Mouse (Mus musculus) midbrain, embryonic 14.5 days (tissue): ENCODE data around the gene Sbf2. TPM values are rescaled to one million over a fixed set of nuclear protein-coding genes. Genes with fewer than 3 reads are reported as not detected.

Experiments
- ATAC-seq: fragments of 200-750 bp; cut with Nextera tagmentation; 2 replicates; pipeline ENCODE4 v1.8.0; 2017; ENCODE audit warnings: moderate number of reproducible peaks, moderate library complexity; ENCODE audit not compliant: low FRiP score, low TSS enrichment
- DNase-seq: peaks from one replicate; pipeline ENCODE4 v3.0.0-alpha.2; 2015
- H3K27ac ChIP-seq: fragments of 300-500 bp; sonication (generic); replicated peaks from 2 replicates; pipeline ENCODE4 v1.5.1; 2014; ENCODE audit warnings: mild to moderate bottlenecking, low read depth, low read length, moderate library complexity
- H3K27me3 ChIP-seq: fragments of 300-500 bp; sonication (generic); 2 replicates; pipeline ENCODE4 v1.6.1; 2014; ENCODE audit warnings: low read length, control low read depth, mixed read lengths; ENCODE audit not compliant: control insufficient read depth, insufficient read depth
- H3K36me3 ChIP-seq: fragments of 300-500 bp; sonication (generic); 2 replicates; pipeline ENCODE4 v1.6.1; 2014; ENCODE audit warnings: low read length, control low read depth; ENCODE audit not compliant: control insufficient read depth, insufficient read depth
- H3K4me1 ChIP-seq: fragments of 300-500 bp; sonication (generic); 2 replicates; pipeline ENCODE4 v1.6.1; 2014; ENCODE audit warnings: mild to moderate bottlenecking, antibody characterized with exemption, low read length, control low read depth; ENCODE audit not compliant: control insufficient read depth, insufficient read depth
- H3K4me2 ChIP-seq: fragments of 300-500 bp; sonication (generic); 2 replicates; pipeline ENCODE4 v1.6.1; 2014; ENCODE audit warnings: mild to moderate bottlenecking, low read length, moderate library complexity
- H3K4me3 ChIP-seq: fragments of 300-500 bp; sonication (generic); replicated peaks from 2 replicates; pipeline ENCODE4 v1.5.1; 2014; ENCODE audit warnings: low read depth, low read length
- H3K9ac ChIP-seq: fragments of 300-500 bp; sonication (generic); replicated peaks from 2 replicates; pipeline ENCODE4 v1.6.1; 2014; ENCODE audit warnings: mild to moderate bottlenecking, low read length, moderate library complexity
- H3K9me3 ChIP-seq: fragments of 300-500 bp; sonication (generic); 2 replicates; pipeline ENCODE4 v1.6.1; 2016; ENCODE audit warnings: low read length, control low read depth, mixed read lengths; ENCODE audit not compliant: control insufficient read depth
- WGBS: fragments of 180-500 bp; shearing (Covaris S2); extraction: QIAGEN DNeasy Blood & Tissue Kit; methylation state at CpG from one replicate; pipeline ENCODE4 v1.1.7; 2014; 5-methylcytosine and 5-hydroxymethylcytosine counted together
- polyA plus RNA-seq: library from polyadenylated mRNA; unstranded; fragments of >200 nt; fragmentation: Nextera tagmentation; extraction: Ambion mirVana; gene quantifications from 2 replicates; pipeline ENCODE4 v1.2.1, GENCODE M21; 2014

Gene Sbf2
- polyA plus RNA-seq, 1 experiment from 2014 or later, result 73.5 TPM

DNA sequence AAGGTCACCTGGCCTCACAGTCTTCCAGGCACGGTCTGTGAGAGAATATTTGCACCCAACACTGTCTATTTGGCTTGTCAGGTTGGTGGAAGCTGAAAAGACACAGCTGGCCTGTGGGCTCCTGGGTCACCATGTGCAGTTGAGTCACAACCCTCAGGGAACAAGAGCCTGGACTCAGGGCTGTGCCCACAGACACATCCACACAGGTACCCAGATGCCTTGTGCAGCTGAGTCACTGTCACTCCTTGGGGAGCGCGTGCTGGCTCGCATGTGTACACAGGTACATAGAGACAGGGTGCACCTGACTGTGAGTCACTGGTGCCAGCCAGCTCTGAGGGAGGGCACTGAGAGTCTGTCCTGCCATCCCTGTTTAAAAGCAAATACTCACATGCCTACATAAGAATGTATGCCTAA is 326.5 kb downstream of the Sbf2 start:
- Histone ChIP-seq H3K27me3 (no peaks in the 10 kb centered on the region), H3K4me2 (no peak overlapping the region), H3K4me3 (no peak overlapping the region), H3K27ac (no peak overlapping the region), H3K4me1 (no peaks in the 10 kb centered on the region), H3K9ac (no peak overlapping the region), H3K36me3 (no peaks in the 10 kb centered on the region), H3K9me3 (no peaks in the 10 kb centered on the region)
- 91% methylated on average over 4 of the region's 4 CpGs for WGBS
- DNase-seq, result no peak
- no peak for ATAC-seq

GRCm38 (mm10) chr7:110287476-110288071 is 327.1 kb downstream of the Sbf2 start:
- Histone ChIP-seq H3K4me1 (no peaks in the 10 kb centered on the region), H3K4me2 (no peak overlapping the region), H3K4me3 (no peak overlapping the region), H3K9me3 (no peaks in the 10 kb centered on the region), H3K27ac (no peak overlapping the region), H3K36me3 (no peaks in the 10 kb centered on the region), H3K9ac (no peak overlapping the region), H3K27me3 (no peaks in the 10 kb centered on the region)
- WGBS, result 73% methylated on average over 8 of the region's 8 CpGs
- ATAC-seq, result no peak
- DNase-seq, result no peak

GRCm38 (mm10) chr7:110286838-110287475 is 327.8 kb downstream of the Sbf2 start:
- WGBS, result 8% methylated on average over 12 of the region's 12 CpGs
- H3K36me3 ChIP-seq, result no peaks in the 10 kb centered on the region
- no peaks in the 10 kb centered on the region for H3K4me1 ChIP-seq
- H3K27ac ChIP-seq, result no peak overlapping the region
- H3K4me3 ChIP-seq, result no peak overlapping the region
- peak; percentile 80; the same call in 1 of the 2 replicates for ATAC-seq
- no peak overlapping the region for H3K9ac ChIP-seq
- peak; percentile 91 for DNase-seq
- H3K9me3 ChIP-seq, result no peaks in the 10 kb centered on the region
- H3K27me3 ChIP-seq, result no peaks in the 10 kb centered on the region
- no peak overlapping the region for H3K4me2 ChIP-seq

DNA sequence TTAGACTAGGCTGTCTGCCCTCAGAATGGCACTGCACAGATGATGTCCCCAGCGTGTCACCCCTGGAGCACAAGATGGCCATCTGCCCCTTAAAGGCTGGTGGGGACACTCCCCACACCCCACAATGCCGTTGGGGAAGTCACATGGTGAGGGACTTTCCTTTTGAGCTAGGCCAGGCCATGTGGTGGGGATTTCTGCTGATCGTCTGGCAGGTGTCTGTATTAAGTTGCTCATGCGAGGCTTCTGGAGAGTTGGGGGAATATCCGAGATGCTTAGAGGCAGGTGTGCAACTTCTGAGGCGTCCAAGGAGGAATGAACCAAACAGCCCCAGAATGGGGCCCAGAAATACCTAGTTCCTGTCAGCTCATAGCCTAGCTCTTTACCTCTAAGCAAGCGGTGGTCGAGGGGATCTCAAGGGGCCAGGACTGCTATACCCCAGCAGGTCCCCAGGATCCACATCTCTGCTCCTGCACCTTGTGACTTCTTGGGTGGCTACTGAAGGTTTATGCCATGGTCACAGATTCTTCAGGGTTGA is 328.5 kb downstream of the Sbf2 start:
- Histone ChIP-seq H3K4me3 (no peak overlapping the region), H3K36me3 (no peaks in the 10 kb centered on the region)
- ATAC-seq, result no peak

GRCm38 (mm10) chr7:110285849-110286151 is 328.9 kb downstream of the Sbf2 start:
- Histone ChIP-seq H3K27ac (no peak overlapping the region), H3K36me3 (no peaks in the 10 kb centered on the region), H3K4me2 (no peak overlapping the region), H3K4me3 (no peak overlapping the region), H3K4me1 (no peaks in the 10 kb centered on the region), H3K9me3 (no peaks in the 10 kb centered on the region), H3K27me3 (no peaks in the 10 kb centered on the region), H3K9ac (no peak overlapping the region)
- 83% methylated on average over 3 of the region's 3 CpGs for WGBS
- no peak for ATAC-seq
- no peak for DNase-seq

More for the DNA sequence above, 328.5 kb downstream of the Sbf2 start:
- Histone ChIP-seq H3K9me3 (no peaks in the 10 kb centered on the region), H3K27ac (no peak overlapping the region), H3K9ac (no peak overlapping the region), H3K4me1 (no peaks in the 10 kb centered on the region), H3K27me3 (no peaks in the 10 kb centered on the region), H3K4me2 (no peak overlapping the region)
- DNase-seq, result no peak
- WGBS, result 75% methylated on average over 8 of the region's 8 CpGs

- no peak for DNase-seq
- Histone ChIP-seq H3K9ac (no peak overlapping the region), H3K4me3 (no peak overlapping the region), H3K4me1 (no peaks in the 10 kb centered on the region), H3K9me3 (no peaks in the 10 kb centered on the region), H3K27ac (no peak overlapping the region), H3K4me2 (no peak overlapping the region), H3K36me3 (no peaks in the 10 kb centered on the region), H3K27me3 (no peaks in the 10 kb centered on the region)
- 90% methylated on average over 12 of the region's 12 CpGs for WGBS
- no peak for ATAC-seq
Observed at GRCm38 (mm10) chr7:110285076-110285848, 329.5 kb downstream of the Sbf2 start.

GRCm38 (mm10) chr7:110283484-110284275 is 331.0 kb downstream of the Sbf2 start:
- no peak for DNase-seq
- Histone ChIP-seq H3K27ac (no peak overlapping the region), H3K27me3 (no peaks in the 10 kb centered on the region), H3K4me2 (no peak overlapping the region), H3K4me1 (no peaks in the 10 kb centered on the region), H3K9ac (no peak overlapping the region), H3K4me3 (no peak overlapping the region), H3K9me3 (no peaks in the 10 kb centered on the region), H3K36me3 (no peaks in the 10 kb centered on the region)
- WGBS, result 95% methylated on average over 6 of the region's 6 CpGs
- no peak for ATAC-seq

DNA sequence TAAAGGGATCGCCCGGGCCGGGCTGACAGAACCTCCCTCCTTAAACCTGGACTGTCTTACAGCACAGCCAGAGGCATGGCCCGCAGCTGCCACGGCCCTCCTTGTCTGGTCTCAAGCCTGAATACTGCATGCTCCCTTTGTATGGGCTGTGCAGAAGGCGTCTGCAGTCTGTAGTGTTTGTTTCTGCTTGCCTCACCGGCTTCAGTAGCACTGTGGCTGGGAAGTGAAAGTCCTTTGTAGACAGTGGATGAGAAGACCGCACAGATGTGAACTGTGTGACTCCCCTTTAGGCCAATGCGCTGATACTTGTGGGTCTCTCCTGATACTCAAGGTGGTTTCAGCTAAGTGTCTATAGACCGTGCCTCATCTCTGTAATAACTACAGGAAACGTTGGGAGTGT is 331.9 kb downstream of the Sbf2 start:
- H3K9ac ChIP-seq, result no peak overlapping the region
- DNase-seq, result no peak
- no peak overlapping the region for H3K4me3 ChIP-seq
- 87% methylated on average over 11 of the region's 11 CpGs for WGBS
- H3K27me3 ChIP-seq, result no peaks in the 10 kb centered on the region
- H3K36me3 ChIP-seq, result no peaks in the 10 kb centered on the region
- no peak overlapping the region for H3K4me2 ChIP-seq
- no peaks in the 10 kb centered on the region for H3K9me3 ChIP-seq
- H3K27ac ChIP-seq, result no peak overlapping the region
- no peak for ATAC-seq
- H3K4me1 ChIP-seq, result no peaks in the 10 kb centered on the region
